Mouse (Mus musculus) C2C12 (cell line): ENCODE data around the gene Sox13.

Source experiments
- CEBPB ChIP-seq: IDR thresholded peaks from one replicate; pipeline ENCODE4 v1.6.1; 2011; ENCODE audit warnings: low read depth, mild to moderate bottlenecking, control low read depth, moderate library complexity
- CTCF ChIP-seq: IDR thresholded peaks from one replicate; pipeline ENCODE4 v1.5.1; 2011; ENCODE audit not compliant: control insufficient read depth, insufficient read depth, insufficient read length
- MAX ChIP-seq: IDR thresholded peaks from one replicate; pipeline ENCODE4 v1.6.1; 2011; ENCODE audit warnings: mild to moderate bottlenecking, control low read depth
- MYOD1 ChIP-seq: IDR thresholded peaks from one replicate; pipeline ENCODE4 v1.6.1; 2011; ENCODE audit warnings: low read depth; ENCODE audit not compliant: control insufficient read depth, insufficient read length
- USF1 ChIP-seq: IDR thresholded peaks from one replicate; pipeline ENCODE4 v1.6.1; 2011; ENCODE audit warnings: low read depth, mild to moderate bottlenecking, control low read depth, moderate library complexity

DNA sequence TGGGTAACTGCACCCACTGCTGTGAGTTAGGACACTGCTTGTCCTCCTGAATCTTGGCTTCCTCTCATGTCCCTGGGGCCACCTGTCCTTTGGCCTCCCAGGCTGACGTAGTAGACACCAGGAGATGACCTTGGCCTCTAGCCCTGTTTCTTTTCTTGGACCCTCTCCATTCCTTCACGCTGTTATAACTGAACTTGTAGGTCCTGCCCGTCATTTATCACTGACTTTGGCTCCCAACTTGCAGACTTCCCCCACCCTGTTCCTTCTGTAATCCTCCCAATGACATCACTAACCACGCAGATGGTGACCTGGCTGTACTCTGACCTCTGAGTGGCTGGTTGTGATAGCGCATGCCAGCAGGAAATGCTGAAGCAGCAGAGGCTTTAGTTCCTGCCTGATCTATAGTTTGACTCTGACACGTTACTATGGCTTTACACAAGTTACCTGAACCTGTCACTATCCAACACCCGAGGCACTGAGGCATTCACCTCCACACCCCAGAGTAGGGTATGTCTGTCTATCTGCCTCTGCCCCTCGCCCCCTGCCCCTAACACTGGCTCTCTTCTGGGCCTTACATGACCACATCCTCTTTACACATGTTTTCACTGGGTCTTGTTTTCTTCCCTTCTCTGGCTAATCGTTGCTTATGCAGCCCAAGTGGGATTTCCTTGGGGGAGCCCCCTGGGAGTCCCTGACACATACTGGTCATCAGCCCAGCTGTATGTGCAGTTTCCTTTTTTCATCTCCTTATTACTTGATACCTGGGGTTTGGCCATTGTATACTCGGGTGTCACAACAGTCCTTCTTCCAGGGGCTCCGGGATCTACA is 76.3 kb downstream of the Sox13 start:
- no peak for TF ChIP-seq MAX
- no peak for TF ChIP-seq CTCF
- no peak for TF ChIP-seq MYOD1
- TF ChIP-seq CEBPB, result no peak
- no peak for TF ChIP-seq USF1
